Mouse (Mus musculus): Measurements from ENCODE around the gene Rxfp2. TPM values are rescaled to one million over a fixed set of nuclear protein-coding genes. Genes with fewer than 3 reads are reported as not detected.

The Rxfp2 gene
- 0.64 and 0.80 TPM in 2 replicates for polyA plus RNA-seq (2012; rRNA removed)

GRCm38 (mm10) chr5:150018656-150019055 is at the start of gene Rxfp2:
Gene Rxfp2 (plus strand): TSS chr5:150018675.

GRCm38 (mm10) chr5:150118455-150119241 is 100.2 kb downstream of the Rxfp2 start, which contains the start of gene Fry:
Gene Fry (plus strand): TSS chr5:150118645.

Other genes starting within 250 kb of the Rxfp2 start
- 35.3 and 39.5 TPM in 2 replicates for gene Fry, start 100.0 kb downstream of the Rxfp2 start, polyA plus RNA-seq (2012; rRNA removed)

Data from central nervous system, embryonic 14 days (tissue).